Mouse (Mus musculus) frontal cortex, postnatal 36 days (tissue): ENCODE results near the gene Wnt3a.
"Not testable (repeated sequence)": the region's sequence is repeated elsewhere in the genome, so short reads cannot be mapped to it uniquely, and the experiment has no call there.

ENCODE experiments used
- DNase-seq, 2 experiments: peaks; one replicate each; pipeline ENCODE4 v3.0.0; 2022; ENCODE audit warnings: low spot score in 2 of 2

Gene Wnt3a

DNA sequence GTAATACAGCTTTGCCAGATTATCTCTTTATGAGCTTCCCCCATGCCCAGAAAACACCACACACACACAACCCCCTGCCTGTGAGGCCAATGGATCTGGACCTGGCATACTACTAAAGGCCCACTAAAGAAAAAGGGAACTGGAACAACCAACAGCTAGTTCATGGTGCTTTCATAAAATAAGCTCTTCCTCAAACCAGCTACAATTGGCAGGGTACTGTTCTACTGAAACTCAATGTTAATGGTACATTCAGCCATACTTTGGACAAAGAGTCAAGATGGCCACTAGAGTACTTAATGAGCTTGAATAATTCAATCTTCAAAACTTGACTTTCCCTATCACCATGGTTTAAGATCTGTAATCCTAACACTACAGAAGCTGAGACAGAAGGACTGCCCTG lies 68.9 kb downstream of the Wnt3a start:
- DNase-seq, result no peak

GRCm38 (mm10) chr11:59219064-59219463 lies 71.5 kb downstream of the Wnt3a start:
- DNase-seq, result no peak

DNA sequence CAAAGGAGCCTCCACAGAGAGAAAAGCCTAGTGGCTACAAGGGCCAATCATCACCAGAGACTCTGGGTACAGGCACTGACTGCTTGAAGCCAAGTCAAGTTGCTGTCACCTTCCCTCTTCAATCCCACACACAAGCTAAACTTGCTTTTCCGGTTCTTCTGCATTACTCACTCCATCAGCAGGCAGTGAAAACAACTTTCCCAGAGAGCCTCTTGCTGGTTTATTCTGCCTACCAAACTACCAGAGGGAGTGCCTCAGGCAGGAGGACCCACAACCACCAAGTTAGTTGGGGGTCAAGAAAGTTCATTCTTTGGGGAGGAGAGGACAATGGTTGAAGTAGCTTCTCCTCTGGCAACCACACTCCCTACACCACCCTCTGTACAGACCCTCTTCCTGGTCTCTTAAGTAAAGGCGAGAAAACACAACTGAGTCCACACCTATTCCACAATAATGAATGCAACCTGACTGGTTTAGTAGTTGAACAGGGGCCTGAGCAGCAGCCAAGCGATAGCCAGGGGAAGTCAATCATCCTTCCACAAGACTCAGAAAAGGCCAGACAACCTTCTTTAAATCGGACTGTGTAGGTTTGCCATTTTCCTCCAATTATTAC lies 72.1 kb downstream of the Wnt3a start:
- DNase-seq, result no peak

DNA sequence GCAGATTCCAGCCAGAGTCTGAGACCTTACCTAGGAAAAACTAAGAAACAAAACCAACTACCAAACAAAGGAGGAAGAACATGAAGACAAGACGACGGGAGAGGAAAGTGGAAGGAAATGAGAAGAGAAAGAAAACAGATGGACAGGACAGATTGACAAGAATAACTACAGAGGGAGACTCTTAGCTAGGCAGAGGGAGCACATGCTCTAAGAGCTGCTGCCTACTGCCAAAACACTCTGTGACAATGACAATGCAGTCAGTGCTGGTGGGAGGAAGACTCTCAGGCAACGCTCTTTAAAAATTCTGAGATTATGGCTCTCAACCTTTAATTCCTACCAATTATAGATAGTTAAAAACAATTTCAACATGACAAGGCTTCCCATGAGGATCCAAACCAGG lies 73.6 kb downstream of the Wnt3a start:
- DNase-seq, result peak in 1 of 2 experiments; percentile 65

GRCm38 (mm10) chr11:59212892-59213494 lies 77.6 kb downstream of the Wnt3a start:
- no peak for DNase-seq

DNA sequence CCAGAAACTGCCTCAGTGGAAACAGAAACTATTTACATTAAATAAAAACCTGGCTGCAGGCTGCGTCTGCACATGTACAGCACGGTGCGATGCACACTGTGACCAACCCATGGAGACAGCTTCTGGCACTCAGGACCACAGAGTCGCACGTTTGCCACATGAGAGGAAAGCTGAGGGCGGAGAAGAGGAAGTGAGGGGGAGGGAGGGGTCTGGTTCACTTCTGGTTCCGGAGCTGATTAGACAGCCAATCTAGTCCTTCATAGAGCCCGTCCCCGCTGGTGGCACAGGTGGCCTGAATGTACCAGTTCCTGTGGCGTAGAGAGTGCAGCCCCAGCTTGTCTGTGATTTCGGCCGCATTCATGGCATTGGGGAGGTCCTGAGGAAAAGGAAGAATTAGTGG lies 78.2 kb downstream of the Wnt3a start:
- not testable (repeated sequence) for DNase-seq

GRCm38 (mm10) chr11:59211561-59211960 lies 79.0 kb downstream of the Wnt3a start:
- DNase-seq, result not testable (repeated sequence)

- DNase-seq, result no peak
These were observed 80.5 kb downstream of the Wnt3a start for GRCm38 (mm10) chr11:59210020-59210419.

DNA sequence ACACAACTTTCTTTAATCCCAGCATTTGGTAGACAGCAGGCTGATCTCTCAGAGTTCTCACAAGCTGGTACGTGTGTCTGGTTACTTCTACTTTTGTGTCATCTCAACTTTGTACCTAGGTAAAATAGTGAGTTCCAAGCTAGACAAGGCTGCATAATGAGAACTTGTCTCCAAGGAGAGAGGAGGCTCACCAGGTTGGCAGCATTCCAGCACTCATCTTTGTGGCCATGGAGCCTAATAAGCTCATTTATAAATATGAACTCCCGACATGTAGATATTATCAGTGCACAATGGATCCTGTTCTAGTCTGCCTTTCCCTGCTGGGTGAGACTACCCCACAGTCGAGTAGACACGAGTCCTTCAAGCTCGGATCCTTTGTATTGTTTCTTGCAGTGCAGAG lies 81.0 kb downstream of the Wnt3a start:
- no peak for DNase-seq

- DNase-seq, result peak; percentile 57 to 62
These were observed 81.5 kb downstream of the Wnt3a start for GRCm38 (mm10) chr11:59209003-59209441.

DNA sequence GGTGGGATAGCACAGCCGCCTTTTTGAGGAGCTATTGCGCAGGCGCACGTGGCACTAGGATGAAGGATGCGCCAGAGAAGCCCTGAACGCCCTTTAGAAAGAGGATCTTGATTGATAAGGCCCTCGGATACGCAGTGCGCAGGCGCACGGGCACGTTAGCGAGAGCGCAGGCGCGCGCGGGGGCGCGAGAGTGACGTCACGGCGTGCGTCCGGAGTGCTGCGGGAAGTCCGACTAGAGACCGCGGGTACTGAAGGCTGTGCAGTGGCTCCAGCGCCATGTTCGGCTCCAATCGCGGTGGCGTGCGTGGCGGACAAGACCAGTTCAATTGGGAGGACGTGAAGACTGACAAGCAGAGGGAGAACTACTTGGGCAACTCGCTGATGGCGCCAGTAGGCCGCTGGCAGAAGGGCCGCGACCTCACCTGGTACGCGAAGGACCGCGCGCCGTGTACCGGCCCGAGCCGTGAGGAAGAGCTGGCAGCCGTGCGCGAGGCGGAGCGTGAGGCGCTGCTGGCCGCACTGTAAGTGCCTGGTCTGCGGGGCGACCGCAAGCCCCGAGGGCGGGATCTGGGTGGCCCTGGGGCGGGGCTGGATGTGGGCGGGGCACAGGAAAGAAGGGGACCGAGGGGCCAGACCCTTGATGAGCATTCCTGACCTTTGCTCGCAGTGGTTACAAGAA lies 82.3 kb downstream of the Wnt3a start, which contains the start of gene 2310033P09Rik:
Gene 2310033P09Rik (plus strand): TSS at position 169 of the 679 bp plus-strand sequence.
- peak; percentile 95 for DNase-seq

DNA sequence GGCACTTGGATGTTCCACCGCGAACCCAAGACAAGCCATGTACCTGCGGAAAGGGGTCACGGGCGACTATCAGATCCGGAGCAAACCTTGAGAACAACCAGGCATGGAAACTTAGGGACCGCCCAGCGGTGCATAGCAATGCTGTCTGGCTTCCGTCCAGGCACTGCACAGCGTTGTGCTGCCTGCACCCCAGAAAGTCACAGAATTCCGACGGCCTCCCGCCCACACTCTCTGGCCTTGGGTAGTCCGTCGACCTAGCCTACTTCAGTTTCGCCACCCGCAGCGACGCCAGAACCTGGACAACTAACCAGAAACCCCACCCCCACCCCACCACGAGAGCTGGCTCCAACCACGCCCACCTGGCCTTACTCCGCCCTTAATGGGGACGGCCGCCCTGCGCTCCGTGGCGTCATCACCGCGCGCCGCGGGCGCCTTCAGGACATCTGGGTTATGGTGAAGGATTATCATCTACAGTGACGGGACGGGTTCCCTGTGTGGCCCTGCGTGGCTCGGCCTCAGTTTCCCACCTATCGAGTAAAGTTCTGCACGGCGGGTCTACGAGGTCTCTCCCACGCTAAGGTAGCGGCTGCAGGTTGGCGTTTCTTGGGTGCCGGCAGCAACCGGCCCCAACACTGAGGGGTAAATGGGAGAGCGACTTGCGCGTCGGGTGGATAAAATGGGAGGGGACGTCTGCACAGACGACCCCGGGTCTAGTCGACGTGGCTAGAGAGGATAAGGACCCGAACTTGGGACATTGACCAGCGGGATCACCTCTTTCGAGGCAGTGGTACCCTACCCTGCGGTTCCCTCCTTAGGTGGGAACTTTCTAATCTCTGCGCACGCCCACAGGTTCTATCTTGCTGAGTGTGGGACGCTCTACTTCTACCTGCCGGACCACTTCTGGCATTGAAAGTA lies 88.2 kb downstream of the Wnt3a start, which contains the start of gene Mrpl55:
Gene Mrpl55 (plus strand): TSS at position 406 of the 915 bp plus-strand sequence.
- peak; percentile 93 to 94 for DNase-seq

- DNase-seq, result no peak
These were observed 89.1 kb downstream of the Wnt3a start for GRCm38 (mm10) chr11:59201216-59202002.
